Mouse (Mus musculus) hindbrain, embryonic 15.5 days (tissue): ENCODE results near the gene Gm3317. TPM values are rescaled to one million over a fixed set of nuclear protein-coding genes. Genes with fewer than 3 reads are reported as not detected.
"Not testable (repeated sequence)": the region's sequence is repeated elsewhere in the genome, so short reads cannot be mapped to it uniquely, and the experiment has no call there.

Source experiments
- ATAC-seq: fragments of 200-750 bp; cut with Nextera tagmentation; 2 replicates; pipeline ENCODE4 v1.8.0; 2017; ENCODE audit warnings: low read depth, moderate number of reproducible peaks, moderate TSS enrichment; ENCODE audit not compliant: low FRiP score
- H3K27ac ChIP-seq: fragments of 300-500 bp; sonication (generic); replicated peaks from 2 replicates; pipeline ENCODE4 v1.5.1; 2015; ENCODE audit warnings: mild to moderate bottlenecking, inconsistent platforms
- H3K27me3 ChIP-seq: fragments of 300-500 bp; sonication (generic); 2 replicates; pipeline ENCODE4 v1.6.1; 2015; ENCODE audit warnings: control low read depth, inconsistent platforms
- H3K36me3 ChIP-seq: fragments of 300-500 bp; sonication (generic); 2 replicates; pipeline ENCODE4 v1.6.1; 2015; ENCODE audit warnings: control low read depth, inconsistent platforms
- H3K4me1 ChIP-seq: fragments of 300-500 bp; sonication (generic); replicated peaks from 2 replicates; pipeline ENCODE4 v1.6.1; 2015; ENCODE audit warnings: control low read depth, inconsistent platforms
- H3K4me2 ChIP-seq: fragments of 300-500 bp; sonication (generic); 2 replicates; pipeline ENCODE4 v1.6.1; 2015; ENCODE audit warnings: moderate library complexity, mild to moderate bottlenecking, inconsistent platforms
- H3K4me3 ChIP-seq: fragments of 300-500 bp; sonication (generic); 2 replicates; pipeline ENCODE4 v1.5.1; 2015; ENCODE audit warnings: mild to moderate bottlenecking, inconsistent platforms
- H3K9ac ChIP-seq: fragments of 300-500 bp; sonication (generic); 2 replicates; pipeline ENCODE4 v1.6.1; 2015; ENCODE audit warnings: inconsistent platforms
- H3K9me3 ChIP-seq: fragments of 300-500 bp; sonication (generic); 2 replicates; pipeline ENCODE4 v1.6.1; 2016; ENCODE audit warnings: control low read depth, inconsistent platforms
- WGBS: fragments of 180-500 bp; shearing (Covaris S2); methylation state at CpG from one replicate; pipeline ENCODE4 v1.1.7; 2015; 5-methylcytosine and 5-hydroxymethylcytosine counted together
- polyA plus RNA-seq: library from polyadenylated mRNA; unstranded; fragments of >200 nt; fragmentation: Nextera tagmentation; extraction: Ambion mirVana; gene quantifications from 2 replicates; pipeline ENCODE4 v1.2.1, GENCODE M21; 2015

Gene Gm3317
- polyA plus RNA-seq, result not detected in 2 replicates

GRCm38 (mm10) chr14:5164235-5164634, at the start of gene Gm3317:
Gene Gm3317 (plus strand): TSS chr14:5164535.
- not testable (repeated sequence) for H3K4me2 ChIP-seq, H3K27ac ChIP-seq, H3K9ac ChIP-seq, H3K36me3 ChIP-seq, H3K4me3 ChIP-seq, H3K9me3 ChIP-seq, H3K4me1 ChIP-seq, ATAC-seq, H3K27me3 ChIP-seq
- no CpG with 5 or more reads among the region's 1 CpGs for WGBS

- WGBS, result 90% methylated on average over 2 of the region's 2 CpGs
- not testable (repeated sequence) for H3K27ac ChIP-seq
Measured at GRCm38 (mm10) chr14:5131219-5131618, 33.1 kb upstream of the Gm3317 start, which contains the start of gene Gm8279. Gene Gm8279 (plus strand): TSS chr14:5131519.

GRCm38 (mm10) chr14:5185493-5185892, 21.2 kb downstream of the Gm3317 start, which contains the start of gene Gm8271:
Gene Gm8271 (plus strand): TSS chr14:5185793.
- H3K9ac ChIP-seq, H3K36me3 ChIP-seq, H3K4me1 ChIP-seq, H3K4me3 ChIP-seq, H3K27ac ChIP-seq, H3K9me3 ChIP-seq, ATAC-seq, H3K27me3 ChIP-seq, H3K4me2 ChIP-seq: not testable (repeated sequence)
- no CpG with 5 or more reads among the region's 3 CpGs for WGBS

More at GRCm38 (mm10) chr14:5131219-5131618, 33.1 kb upstream of the Gm3317 start, which contains the start of gene Gm8279:
- H3K36me3 ChIP-seq, H3K4me1 ChIP-seq, H3K27me3 ChIP-seq, ATAC-seq, H3K4me3 ChIP-seq, H3K4me2 ChIP-seq, H3K9ac ChIP-seq, H3K9me3 ChIP-seq: not testable (repeated sequence)

Other genes starting within 250 kb of the Gm3317 start
- gene Gm8297, start 180.6 kb upstream of the Gm3317 start, polyA plus RNA-seq, result 0.09 TPM in 1 of 2 replicates, not detected in the other
- not detected in 2 replicates for gene Gm3298, start 148.6 kb upstream of the Gm3317 start, polyA plus RNA-seq
- gene 4930555G01Rik, start 113.9 kb upstream of the Gm3317 start, polyA plus RNA-seq, result not detected in 2 replicates
- gene Gm8281, start 93.5 kb upstream of the Gm3317 start, polyA plus RNA-seq, result 10.9 and 13.3 TPM in 2 replicates
- not detected in 2 replicates for gene Gm8279, start 33.0 kb upstream of the Gm3317 start, polyA plus RNA-seq
- not detected in 2 replicates for gene Gm8271, start 21.3 kb downstream of the Gm3317 start, polyA plus RNA-seq
- 0.14 TPM in 1 of 2 replicates, not detected in the other for gene Gm3526, start 96.0 kb downstream of the Gm3317 start, polyA plus RNA-seq
- not detected in 2 replicates for gene Gm3542, start 170.4 kb downstream of the Gm3317 start, polyA plus RNA-seq
- gene Gm3500, start 224.5 kb downstream of the Gm3317 start, polyA plus RNA-seq, result 1.3 and 2.3 TPM in 2 replicates